Mouse (Mus musculus): ENCODE data around the gene 4430402I18Rik. TPM values are rescaled to one million over a fixed set of nuclear protein-coding genes. Genes with fewer than 3 reads are reported as not detected.

4430402I18Rik gene
- total RNA-seq, 2 experiments from 2014 or later: 3.4 to 14.2 TPM

- no peak for DNase-seq (ENCODE audit: low spot score in 2 of 2)
Measured at GRCm38 (mm10) chr19:28969231-28969630, 1.6 kb upstream of the 4430402I18Rik start.

DNA sequence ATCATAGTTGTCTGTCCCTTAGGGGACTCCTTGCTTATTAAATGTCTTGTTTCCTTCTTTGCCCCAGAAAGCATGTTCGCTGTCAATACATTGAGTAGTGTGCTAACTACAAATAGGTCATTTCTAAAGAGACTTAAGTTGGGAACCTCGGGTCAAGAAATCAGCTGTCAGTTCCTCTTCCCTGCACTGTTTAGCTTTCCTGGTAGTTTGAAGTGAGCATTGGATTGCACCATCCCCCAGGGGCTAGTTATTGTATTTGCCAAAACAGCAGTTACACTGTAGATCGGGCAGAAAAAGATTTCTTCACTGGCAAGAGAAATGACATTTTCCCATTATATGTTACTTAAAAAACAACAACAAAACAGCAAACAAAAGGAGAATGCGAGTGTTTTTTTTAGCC, 578 bp upstream of the 4430402I18Rik start:
- no peak for DNase-seq (ENCODE audit: low spot score in 2 of 2)

DNA sequence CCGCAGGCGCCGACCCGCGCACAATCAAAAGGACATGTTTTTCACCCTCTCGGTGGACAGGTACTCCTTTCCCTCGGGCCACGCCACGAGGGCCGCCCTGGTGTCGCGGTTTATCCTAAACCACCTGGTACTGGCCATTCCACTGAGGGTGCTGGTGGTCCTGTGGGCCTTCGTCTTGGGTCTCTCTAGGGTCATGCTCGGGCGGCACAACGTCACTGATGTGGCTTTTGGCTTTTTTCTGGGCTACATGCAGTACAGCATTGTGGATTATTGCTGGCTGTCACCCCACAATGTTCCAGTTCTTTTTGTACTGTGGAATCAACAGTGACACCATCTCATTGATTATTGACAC, 3.1 kb downstream of the 4430402I18Rik start:
- DNase-seq (ENCODE audit: low spot score in 2 of 2): peak in 1 of 2 experiments; percentile 24

DNA sequence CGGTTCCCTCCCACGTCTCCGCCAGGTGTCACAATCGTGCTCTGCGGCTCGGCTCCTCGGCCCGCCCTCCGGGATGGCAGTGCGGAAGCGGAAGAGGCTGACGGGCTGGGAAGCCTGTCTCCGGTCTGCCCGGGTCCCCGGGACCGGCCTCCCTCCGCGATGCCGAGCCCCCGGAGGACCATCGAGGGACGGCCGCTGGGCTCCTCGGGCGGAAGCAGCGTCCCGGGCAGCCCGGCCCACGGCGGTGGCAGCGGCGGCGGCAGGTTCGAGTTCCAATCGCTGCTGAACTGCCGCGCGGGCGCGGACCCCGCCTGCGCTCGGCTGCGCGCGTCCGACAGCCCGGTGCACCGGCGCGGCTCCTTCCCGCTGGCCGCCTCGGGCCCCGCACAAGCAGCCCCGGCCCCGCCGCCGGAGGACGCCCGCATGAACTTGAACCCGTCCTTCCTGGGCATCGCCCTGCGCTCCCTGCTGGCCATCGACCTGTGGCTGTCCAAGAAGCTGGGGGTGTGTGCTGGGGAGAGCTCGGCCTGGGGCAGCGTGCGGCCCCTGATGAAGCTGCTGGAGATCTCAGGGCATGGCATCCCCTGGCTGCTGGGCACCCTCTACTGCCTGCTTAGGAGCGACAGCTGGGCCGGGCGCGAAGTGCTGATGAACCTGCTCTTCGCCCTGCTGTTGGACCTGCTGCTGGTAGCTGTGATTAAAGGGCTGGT, 3.6 kb downstream of the 4430402I18Rik start, which contains the start of gene Plpp6:
Gene Plpp6 (plus strand): TSS at position 112 of the 710 bp plus-strand sequence.
- peak; percentile 79 to 80 for DNase-seq (ENCODE audit: low spot score in 2 of 2)

DNA sequence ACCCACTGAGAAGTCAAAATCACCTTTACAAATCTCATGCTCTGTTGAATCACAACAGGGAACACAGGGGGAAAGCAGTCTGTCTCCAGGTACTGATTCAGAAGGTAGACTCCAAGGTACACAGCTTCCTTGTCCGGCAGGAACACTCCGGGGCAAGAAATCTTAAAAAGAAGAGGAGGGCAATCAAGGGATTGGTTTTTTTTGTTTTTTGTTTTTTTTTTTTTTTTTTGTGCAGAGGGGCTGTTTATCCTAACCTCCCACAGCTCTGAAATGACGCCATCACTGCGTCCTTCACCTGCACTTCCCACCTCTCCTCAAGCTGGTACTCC, 4.1 kb downstream of the 4430402I18Rik start:
- DNase-seq (ENCODE audit: low spot score in 2 of 2): no peak

- DNase-seq (ENCODE audit: low spot score in 2 of 2): no peak
Measured at GRCm38 (mm10) chr19:28963113-28963512, 4.5 kb downstream of the 4430402I18Rik start.

DNA sequence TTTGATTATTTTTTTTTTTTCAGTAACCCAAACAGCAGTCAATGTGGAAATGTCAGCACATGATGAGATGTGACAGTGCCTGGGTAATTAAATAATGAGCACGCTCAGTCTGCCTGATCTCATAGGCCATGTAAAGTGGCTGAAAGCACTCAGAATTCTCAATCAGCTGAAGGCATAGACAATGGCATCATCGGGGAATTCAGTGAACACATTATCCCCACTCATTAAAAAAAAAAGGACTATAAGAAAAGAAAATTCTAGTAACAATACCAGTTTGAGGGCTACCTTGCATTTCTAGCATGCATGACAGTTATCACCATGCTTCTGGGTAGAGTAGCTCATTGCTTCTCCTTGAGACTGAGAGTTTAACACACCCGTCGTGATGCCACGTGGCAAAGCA, 16.3 kb downstream of the 4430402I18Rik start:
- DNase-seq (ENCODE audit: low spot score in 2 of 2): no peak

DNA sequence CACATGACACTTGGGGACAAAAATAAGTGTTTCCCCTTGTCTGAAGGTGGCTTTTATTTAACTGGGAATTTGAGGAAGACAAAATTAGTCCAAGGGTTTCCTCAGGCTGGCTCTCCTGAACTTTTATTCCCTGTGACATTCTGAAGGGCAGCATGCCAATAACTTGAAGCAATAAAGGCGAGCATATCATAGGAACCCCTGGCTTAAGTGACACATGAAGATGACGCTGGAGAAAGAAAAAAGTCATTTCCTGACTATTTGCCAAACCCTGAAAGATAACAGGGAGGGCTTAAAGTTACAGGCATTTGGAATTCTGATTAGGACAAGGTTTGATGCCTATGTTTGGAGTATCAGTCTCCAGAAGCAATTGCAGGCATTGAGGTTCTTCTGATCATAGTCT, 20.3 kb downstream of the 4430402I18Rik start:
- no peak for DNase-seq (ENCODE audit: low spot score in 2 of 2)

DNA sequence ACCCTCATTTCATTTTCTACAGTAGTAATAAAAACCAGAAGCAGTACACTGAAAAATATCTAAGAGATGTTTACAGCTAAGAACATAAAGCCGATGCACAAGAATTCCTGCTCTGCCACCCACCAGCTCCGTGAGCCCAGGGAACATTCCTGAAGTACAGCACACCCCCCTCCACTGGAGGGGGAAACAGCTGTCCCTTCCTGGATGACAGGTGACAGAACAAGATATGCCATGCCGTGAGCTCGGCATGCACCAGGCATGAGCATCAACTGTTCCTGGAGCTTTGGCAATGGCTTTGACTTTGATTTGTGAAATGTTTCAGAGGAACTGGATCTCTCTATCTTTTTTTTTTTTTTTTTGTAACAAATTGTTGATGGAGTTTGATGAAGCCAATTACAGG, 20.8 kb downstream of the 4430402I18Rik start:
- no peak for DNase-seq (ENCODE audit: low spot score in 2 of 2)

DNA sequence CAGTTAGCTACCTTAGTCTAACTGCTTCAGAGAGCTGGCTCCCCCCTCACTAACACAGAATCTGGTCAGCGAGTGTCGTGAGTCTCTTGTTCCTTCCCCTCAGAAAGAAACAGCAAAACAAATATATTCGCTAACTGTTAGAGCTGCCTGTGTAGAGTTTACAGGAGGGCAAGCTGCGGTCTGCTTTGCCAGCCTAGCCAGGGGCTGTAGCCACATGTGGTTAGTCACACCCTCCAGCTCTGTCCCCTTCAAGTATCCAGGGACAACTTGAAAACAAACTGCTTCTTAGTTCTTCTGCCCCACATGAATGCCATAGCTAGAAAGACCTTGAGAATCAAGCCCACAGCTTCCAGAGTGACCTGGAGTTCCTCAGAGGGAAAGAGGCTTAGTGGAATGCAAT, 26.3 kb downstream of the 4430402I18Rik start:
- DNase-seq (ENCODE audit: low spot score in 2 of 2): no peak

- DNase-seq (ENCODE audit: low spot score in 2 of 2): no peak
Measured at GRCm38 (mm10) chr19:28940135-28940874, 27.3 kb downstream of the 4430402I18Rik start.

DNA sequence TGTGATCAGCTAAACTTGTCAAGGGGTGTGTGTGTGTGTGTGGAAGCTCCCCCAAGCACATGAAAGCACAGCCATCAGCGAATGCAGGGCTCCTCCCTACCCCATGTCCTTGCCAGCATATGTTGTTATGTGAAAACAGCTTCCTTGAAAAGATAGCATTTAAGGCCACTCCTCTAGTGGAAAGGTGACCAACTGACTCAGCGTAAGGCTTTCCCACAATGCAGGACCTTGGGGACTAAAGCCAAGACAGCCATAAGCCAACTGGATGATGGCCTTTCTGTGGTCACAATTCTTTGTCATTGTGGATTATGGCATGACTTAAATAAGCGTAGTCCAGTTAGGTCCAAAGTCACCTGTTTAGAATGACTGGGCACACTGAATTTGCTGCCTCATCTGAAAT, 32.7 kb downstream of the 4430402I18Rik start:
- DNase-seq (ENCODE audit: low spot score in 2 of 2): peak in 1 of 2 experiments; percentile 10

- no peak for DNase-seq (ENCODE audit: low spot score in 2 of 2)
Measured at GRCm38 (mm10) chr19:28929034-28929433, 38.6 kb downstream of the 4430402I18Rik start.

- DNase-seq (ENCODE audit: low spot score in 2 of 2): no peak
Measured at GRCm38 (mm10) chr19:28927396-28927795, 40.2 kb downstream of the 4430402I18Rik start.

GRCm38 (mm10) chr19:28926366-28926765, 41.2 kb downstream of the 4430402I18Rik start:
- peak in 1 of 2 experiments; percentile 22 for DNase-seq (ENCODE audit: low spot score in 2 of 2)

GRCm38 (mm10) chr19:28917839-28918238, 49.8 kb downstream of the 4430402I18Rik start:
- no peak for DNase-seq (ENCODE audit: low spot score in 2 of 2)

DNA sequence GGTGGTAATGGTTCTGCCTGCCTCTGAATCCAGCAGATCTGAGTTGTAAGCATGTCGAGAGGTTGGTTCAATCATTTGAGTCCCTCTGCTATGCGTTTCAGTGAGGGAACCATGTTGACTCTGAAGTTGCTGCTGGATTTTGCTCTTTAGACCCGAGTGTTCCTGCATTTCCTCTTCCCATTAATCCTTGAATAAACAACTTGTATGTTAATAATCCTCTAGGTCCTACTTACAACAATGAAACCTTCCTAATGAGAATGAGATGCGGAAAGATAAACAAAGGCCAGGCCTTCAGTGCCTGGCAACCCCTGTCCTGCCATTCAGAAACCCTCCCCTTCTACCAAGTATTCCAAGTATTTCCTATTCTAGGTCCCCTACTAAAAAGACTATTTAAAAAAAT, 51.1 kb downstream of the 4430402I18Rik start:
- no peak for DNase-seq (ENCODE audit: low spot score in 2 of 2)

GRCm38 (mm10) chr19:28915602-28916250, 51.9 kb downstream of the 4430402I18Rik start:
- no peak for DNase-seq (ENCODE audit: low spot score in 2 of 2)

GRCm38 (mm10) chr19:28914598-28914997, 53.0 kb downstream of the 4430402I18Rik start:
- DNase-seq (ENCODE audit: low spot score in 2 of 2): no peak

DNA sequence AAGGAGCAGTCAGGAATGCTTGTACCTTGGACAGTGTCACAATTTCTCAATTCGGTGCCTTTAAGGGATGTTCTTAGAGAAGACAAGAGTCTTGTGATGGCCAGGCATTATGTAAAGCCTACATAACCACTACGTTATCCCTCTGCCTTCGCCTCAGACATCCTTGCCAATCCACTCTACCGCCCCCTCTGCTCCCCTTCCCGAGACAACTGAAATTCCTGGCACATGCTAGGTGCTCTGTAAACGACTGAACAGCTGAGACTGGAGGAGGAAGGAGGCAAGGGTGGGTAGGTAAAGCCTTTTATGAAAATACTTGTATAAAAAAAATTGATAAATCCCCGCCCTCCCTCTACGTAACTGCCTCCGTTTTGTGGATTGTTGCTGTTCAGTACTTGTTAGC, 58.9 kb downstream of the 4430402I18Rik start:
- DNase-seq (ENCODE audit: low spot score in 2 of 2): no peak

DNA sequence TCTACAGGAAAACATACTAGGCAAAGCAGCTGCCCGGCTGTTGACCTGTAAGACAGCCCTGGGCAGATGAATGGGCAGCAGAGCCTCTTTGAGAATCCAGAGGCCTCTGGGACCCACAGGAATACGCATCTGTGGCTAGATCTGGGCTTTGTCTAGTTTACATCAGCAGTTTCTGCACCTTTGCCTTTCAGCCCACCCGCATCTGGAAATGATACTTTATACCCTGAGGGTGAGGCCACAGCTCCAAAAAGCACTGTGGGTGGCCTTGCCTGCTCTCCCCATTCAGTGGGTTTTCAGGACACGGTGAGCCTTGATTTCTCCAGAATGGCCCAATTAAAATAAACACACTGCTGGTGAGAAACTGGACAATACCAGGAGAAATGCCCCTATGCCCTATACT, 59.4 kb downstream of the 4430402I18Rik start:
- DNase-seq (ENCODE audit: low spot score in 2 of 2): no peak

DNA sequence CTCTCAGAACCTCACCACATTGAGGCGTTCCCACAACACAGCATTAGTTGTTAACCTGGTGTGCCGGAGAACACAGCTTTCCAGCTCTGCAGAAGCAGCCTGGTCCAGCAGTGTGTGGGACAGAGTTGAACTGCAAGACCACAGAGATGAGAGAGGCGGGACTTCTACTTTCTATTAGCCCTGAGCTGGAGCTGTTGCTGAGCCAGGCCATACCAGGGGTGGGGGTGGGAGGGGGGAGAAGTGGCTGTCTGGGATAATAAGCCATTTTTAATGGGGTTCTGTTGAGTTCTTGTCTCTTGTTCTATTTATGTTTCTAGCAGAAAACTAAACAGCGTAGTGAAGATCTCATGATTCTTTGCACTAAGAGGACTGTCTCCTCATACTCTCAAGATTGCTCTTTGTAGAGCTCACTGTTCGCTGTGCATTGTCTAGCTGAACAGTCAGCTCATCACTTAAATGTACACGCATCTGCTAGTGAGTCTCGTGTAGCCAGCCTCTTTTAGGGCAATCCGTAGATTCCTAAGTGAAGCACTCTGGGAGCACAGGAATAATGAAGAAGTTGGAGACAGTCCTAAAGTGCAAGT, 64.0 kb downstream of the 4430402I18Rik start:
- DNase-seq (ENCODE audit: low spot score in 2 of 2): no peak
